Mouse (Mus musculus) kidney, postnatal 0 days (tissue): ENCODE data around the gene Ogt. TPM values are rescaled to one million over a fixed set of nuclear protein-coding genes. Genes with fewer than 3 reads are reported as not detected.

Experiments
- ATAC-seq: fragments of 200-750 bp; cut with Nextera tagmentation; replicated peaks from 2 replicates; pipeline ENCODE4 v1.8.0; 2017; ENCODE audit warnings: low read depth, moderate number of reproducible peaks, moderate TSS enrichment, moderate library complexity; ENCODE audit not compliant: low FRiP score
- DNase-seq: peaks from one replicate; pipeline ENCODE4 v3.0.0-alpha.2; 2016; ENCODE audit warnings: low spot score
- H3K27ac ChIP-seq: fragments of 300-500 bp; sonication (generic); 2 replicates; pipeline ENCODE4 v1.5.1; 2014; ENCODE audit warnings: mild to moderate bottlenecking
- H3K27me3 ChIP-seq: fragments of 300-500 bp; sonication (generic); 2 replicates; pipeline ENCODE4 v1.6.1; 2014; ENCODE audit warnings: low read length, mixed read lengths; ENCODE audit not compliant: insufficient read depth
- H3K36me3 ChIP-seq: fragments of 300-500 bp; sonication (generic); 2 replicates; pipeline ENCODE4 v1.6.1; 2014; ENCODE audit warnings: low read length, mixed read lengths; ENCODE audit not compliant: insufficient read depth
- H3K4me1 ChIP-seq: fragments of 300-500 bp; sonication (generic); replicated peaks from 2 replicates; pipeline ENCODE4 v1.6.1; 2014; ENCODE audit warnings: antibody characterized with exemption, low read length, mixed read lengths; ENCODE audit not compliant: insufficient read depth
- H3K4me2 ChIP-seq: fragments of 300-500 bp; sonication (generic); 2 replicates; pipeline ENCODE4 v1.6.1; 2014; ENCODE audit warnings: mild to moderate bottlenecking, low read length, moderate library complexity, mixed read lengths
- H3K4me3 ChIP-seq: fragments of 300-500 bp; sonication (generic); replicated peaks from 2 replicates; pipeline ENCODE4 v1.5.1; 2014; ENCODE audit warnings: low read depth, low read length
- H3K9ac ChIP-seq: fragments of 300-500 bp; sonication (generic); 2 replicates; pipeline ENCODE4 v1.6.1; 2014; ENCODE audit warnings: low read depth, low read length
- H3K9me3 ChIP-seq: fragments of 300-500 bp; sonication (generic); replicated peaks from 2 replicates; pipeline ENCODE4 v1.6.1; 2016; ENCODE audit warnings: low read length, inconsistent platforms, mixed read lengths
- CTCF ChIP-seq: IDR thresholded peaks from 2 replicates; pipeline ENCODE4 v1.5.1; 2016; ENCODE audit warnings: antibody characterized with exemption, low read depth, mild to moderate bottlenecking, moderate library complexity
- WGBS: fragments of 180-500 bp; shearing (Covaris S2); extraction: QIAGEN DNeasy Blood & Tissue Kit; methylation state at CpG from one replicate; pipeline ENCODE4 v1.1.7; 2014; 5-methylcytosine and 5-hydroxymethylcytosine counted together
- polyA plus RNA-seq: library from polyadenylated mRNA; unstranded; fragments of >200 nt; fragmentation: Nextera tagmentation; extraction: Ambion mirVana; gene quantifications from 2 replicates; pipeline ENCODE4 v1.2.1, GENCODE M21; 2015

Gene Ogt
- polyA plus RNA-seq, 1 experiment from 2014 or later = 118 TPM

- Histone ChIP-seq H3K4me2 (no peak overlapping the region), H3K9me3 (no peaks in the 10 kb centered on the region), H3K4me1 (no peaks in the 10 kb centered on the region), H3K4me3 (no peak overlapping the region), H3K27ac (no peak overlapping the region), H3K27me3 (no peaks in the 10 kb centered on the region), H3K9ac (no peak overlapping the region), H3K36me3 (no peaks in the 10 kb centered on the region)
- no peak for DNase-seq
- 75% methylated on average over 12 of the region's 12 CpGs for WGBS
- ATAC-seq = no peak
- TF ChIP-seq CTCF = no peak
Observed at GRCm38 (mm10) chrX:101732644-101733043, 92.8 kb downstream of the Ogt start.

GRCm38 (mm10) chrX:101733288-101733687 lies 93.4 kb downstream of the Ogt start:
- no peaks in the 10 kb centered on the region for H3K9me3 ChIP-seq

GRCm38 (mm10) chrX:101733828-101734319 lies 94.0 kb downstream of the Ogt start, which contains the start of gene Cxcr3:
TSS of gene Cxcr3 (minus strand) at chrX:101734269.
- H3K4me2 ChIP-seq = no peak within 1 kb of the TSS
- WGBS = 70% methylated on average over 11 of the region's 11 CpGs
- H3K9me3 ChIP-seq = no peaks in the 10 kb centered on the region
- DNase-seq (no peak), ATAC-seq (no peak)
- H3K4me1 ChIP-seq = no peaks in the 10 kb centered on the region
- no peak within 1 kb of the TSS for H3K4me3 ChIP-seq
- H3K9ac ChIP-seq = no peak within 1 kb of the TSS
- no peaks in the 10 kb centered on the region for H3K27me3 ChIP-seq
- no peak for TF ChIP-seq CTCF
- no peak within 1 kb of the TSS for H3K27ac ChIP-seq
- no peaks in the 10 kb centered on the region for H3K36me3 ChIP-seq

More at GRCm38 (mm10) chrX:101733288-101733687, 93.4 kb downstream of the Ogt start:
- 89% methylated on average over 3 of the region's 3 CpGs for WGBS
- H3K27me3 ChIP-seq = no peaks in the 10 kb centered on the region
- H3K4me1 ChIP-seq = no peaks in the 10 kb centered on the region
- no peak for TF ChIP-seq CTCF
- no peak overlapping the region for H3K27ac ChIP-seq
- no peak overlapping the region for H3K4me3 ChIP-seq
- H3K9ac ChIP-seq = no peak overlapping the region
- DNase-seq (no peak), ATAC-seq (no peak)
- H3K36me3 ChIP-seq = no peaks in the 10 kb centered on the region
- H3K4me2 ChIP-seq = no peak overlapping the region

Other genes with a start within 250 kb of the Ogt start
- gene Zmym3, start 219.2 kb upstream of the Ogt start, polyA plus RNA-seq = 16.9 and 19.1 TPM in 2 replicates
- 265 and 282 TPM in 2 replicates for gene Nono, start 210.7 kb upstream of the Ogt start, polyA plus RNA-seq
- gene Itgb1bp2, start 191.0 kb upstream of the Ogt start, polyA plus RNA-seq = 0.34 and 0.79 TPM in 2 replicates
- gene Taf1, start 107.3 kb upstream of the Ogt start, polyA plus RNA-seq = 5.2 and 5.9 TPM in 2 replicates
- 0.08 and 0.17 TPM in 2 replicates for gene Cxcr3, start 94.2 kb downstream of the Ogt start, polyA plus RNA-seq
- 0.28 TPM in 1 of 2 replicates, not detected in the other for gene Gm4779, start 154.4 kb downstream of the Ogt start, polyA plus RNA-seq
- gene 8030474K03Rik, start 154.6 kb downstream of the Ogt start, polyA plus RNA-seq = 0.37 TPM in 1 of 2 replicates, not detected in the other
- gene Nhsl2, start 209.3 kb downstream of the Ogt start, polyA plus RNA-seq = 4.9 and 5.5 TPM in 2 replicates